Mouse (Mus musculus) urinary bladder, postnatal 25 days (tissue): ENCODE measurements around the gene Ppm1k.
"Not testable (repeated sequence)": the region's sequence is repeated elsewhere in the genome, so short reads cannot be mapped to it uniquely, and the experiment has no call there.

Source experiments
- DNase-seq: peaks from one replicate; pipeline ENCODE4 v3.0.0; 2022; ENCODE audit warnings: low spot score

Ppm1k gene

GRCm38 (mm10) chr6:57531441-57531840 lies 3.8 kb downstream of the Ppm1k start:
- DNase-seq = no peak

DNA sequence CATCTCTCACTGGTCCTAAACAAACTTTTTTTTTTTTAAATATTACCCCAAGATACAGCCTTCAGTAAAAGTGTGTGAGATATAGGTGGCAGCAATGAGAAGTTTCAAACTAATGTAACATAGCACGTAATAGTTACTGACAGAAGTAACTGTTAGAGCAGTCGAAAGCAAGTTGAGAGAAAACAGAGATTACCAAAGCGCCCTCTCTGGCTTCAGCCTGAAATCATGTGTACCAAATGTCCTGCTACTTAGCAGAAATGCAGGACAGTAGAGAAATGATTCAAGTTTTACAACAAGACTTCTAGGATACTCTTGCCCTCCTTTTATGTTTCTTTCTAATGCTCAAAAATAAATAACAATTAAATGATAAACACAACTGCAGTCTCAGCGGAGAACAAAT lies 4.3 kb downstream of the Ppm1k start:
- no peak for DNase-seq

DNA sequence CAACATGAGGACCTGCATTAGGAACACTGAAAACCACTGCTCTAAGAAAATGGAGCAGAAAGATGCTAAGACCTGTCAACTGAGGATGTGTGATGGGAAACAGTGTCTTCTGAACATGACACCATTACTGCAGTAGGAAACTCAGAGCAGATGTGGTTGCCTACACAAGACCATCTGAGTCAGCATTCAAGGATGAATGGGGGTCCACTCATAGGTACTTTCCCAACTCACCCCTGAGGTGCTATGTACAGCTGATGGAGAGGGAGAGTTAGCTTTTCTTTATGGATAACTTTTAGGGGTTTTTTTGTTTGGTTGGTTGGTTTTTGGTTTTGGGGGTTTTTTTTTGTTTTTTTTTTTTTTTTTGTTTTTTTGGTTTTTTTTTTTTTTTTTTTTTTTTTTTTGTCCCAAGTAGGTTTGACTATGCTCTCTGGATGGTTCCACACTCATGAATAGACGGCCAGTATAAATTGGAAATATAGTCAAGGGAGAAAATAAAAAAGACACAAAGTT lies 5.9 kb downstream of the Ppm1k start:
- no peak for DNase-seq

DNA sequence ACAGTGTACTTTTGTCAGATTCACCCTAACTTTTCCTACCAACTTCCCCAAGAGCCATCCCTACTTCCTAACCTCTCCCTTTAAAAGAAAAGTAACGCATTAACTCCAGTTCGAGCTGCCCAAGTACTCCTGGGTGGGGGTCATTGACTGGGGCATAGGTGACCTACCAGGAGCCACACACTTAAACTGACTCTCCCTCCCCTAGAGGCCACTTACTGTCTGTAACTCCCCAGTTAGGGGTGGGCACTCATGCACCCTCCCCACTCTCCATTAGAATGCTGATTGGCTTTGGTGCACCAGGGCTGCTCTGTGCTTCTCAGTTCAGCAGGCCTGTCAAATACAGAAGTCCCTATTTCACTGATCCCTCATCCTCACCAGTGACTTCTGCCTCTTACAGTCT lies 8.3 kb downstream of the Ppm1k start:
- no peak for DNase-seq

GRCm38 (mm10) chr6:57524742-57525141 lies 10.5 kb downstream of the Ppm1k start:
- DNase-seq = no peak

- DNase-seq = no peak
These were observed 14.3 kb downstream of the Ppm1k start for GRCm38 (mm10) chr6:57520749-57521652.

GRCm38 (mm10) chr6:57514035-57514374 lies 21.3 kb downstream of the Ppm1k start:
- DNase-seq = no peak

DNA sequence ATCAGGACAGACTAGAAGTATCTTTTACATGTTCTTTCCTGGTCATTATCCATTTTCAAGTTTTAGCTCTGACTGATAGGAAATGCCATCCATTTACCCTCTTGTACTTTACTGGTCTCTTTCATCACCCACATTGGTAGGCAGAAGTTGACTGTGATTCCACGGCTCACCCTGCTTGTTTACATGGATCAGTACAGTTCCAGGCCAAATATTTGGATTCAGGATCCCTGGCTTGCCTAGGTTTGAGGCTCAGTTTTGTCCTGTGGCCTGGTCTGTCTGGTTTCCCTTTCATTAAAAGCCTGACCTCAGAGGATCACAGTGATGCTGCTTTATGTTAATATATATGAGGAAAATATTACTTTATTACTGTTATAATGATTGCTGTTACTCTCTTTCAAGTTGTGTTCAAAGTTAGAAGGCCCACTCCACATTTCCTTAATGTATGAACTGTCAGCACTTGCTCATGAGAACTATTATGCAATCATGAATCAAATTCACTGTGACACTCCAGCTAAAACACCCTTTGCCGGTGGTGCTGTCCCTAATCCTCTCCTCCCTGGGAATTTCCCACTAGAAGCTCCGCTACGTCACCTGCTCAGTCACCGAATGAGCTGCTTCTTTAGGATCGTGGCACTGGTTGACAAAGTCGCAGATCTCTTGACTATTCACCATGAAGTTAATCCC lies 21.8 kb downstream of the Ppm1k start:
- no peak for DNase-seq

DNA sequence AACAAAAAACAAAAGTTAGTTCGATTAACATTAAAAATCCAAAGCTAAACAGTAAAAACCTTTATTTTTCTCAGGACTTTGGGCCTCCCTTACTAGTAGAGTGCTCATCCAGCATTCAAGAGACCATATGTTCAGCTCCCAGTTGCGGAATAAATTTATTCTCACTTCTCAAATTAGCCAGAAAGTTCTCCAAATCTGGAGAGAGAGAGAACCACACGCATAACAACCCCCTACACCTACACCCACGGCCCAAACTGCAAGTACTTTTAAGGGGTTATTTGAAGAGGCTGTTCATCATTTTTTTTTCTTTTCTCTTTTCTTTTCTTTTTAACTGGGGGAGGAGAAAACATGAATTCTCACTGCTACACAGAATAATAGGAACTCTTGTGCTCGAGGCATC lies 23.4 kb downstream of the Ppm1k start:
- no peak for DNase-seq

DNA sequence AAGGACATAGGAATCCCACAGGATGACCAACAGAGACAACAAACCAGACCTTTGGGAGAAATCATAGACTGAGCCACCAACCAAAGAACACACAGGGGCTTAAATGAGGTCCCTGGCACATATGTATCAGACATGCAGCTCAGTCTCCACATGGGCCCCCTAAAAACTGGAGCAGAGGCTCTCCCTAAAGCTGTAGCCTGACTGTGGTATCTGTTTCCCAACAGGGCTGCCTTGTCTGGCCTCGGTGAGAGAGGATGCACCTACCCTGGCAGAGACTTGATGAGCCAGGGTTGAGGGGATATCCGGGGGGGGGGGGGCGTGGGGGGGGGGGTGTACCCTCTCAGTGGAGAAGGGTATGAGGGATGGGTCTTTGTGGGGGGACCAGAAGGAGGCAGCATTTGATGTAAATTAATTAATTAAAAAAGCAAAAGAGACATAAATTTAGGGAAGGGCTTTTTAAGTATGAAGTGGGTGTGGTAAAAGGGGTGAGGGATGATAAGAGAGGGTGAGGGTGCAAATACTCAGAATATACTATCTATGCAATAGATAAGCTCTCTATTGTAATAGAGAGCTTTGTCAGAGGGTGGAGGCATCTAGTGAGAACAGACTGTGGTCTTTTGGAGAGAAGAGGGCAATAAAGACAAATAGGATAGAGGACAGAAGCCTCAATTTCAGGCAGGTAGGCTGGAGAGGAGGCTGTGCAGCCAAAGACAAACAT lies 31.4 kb downstream of the Ppm1k start:
- DNase-seq = no peak

DNA sequence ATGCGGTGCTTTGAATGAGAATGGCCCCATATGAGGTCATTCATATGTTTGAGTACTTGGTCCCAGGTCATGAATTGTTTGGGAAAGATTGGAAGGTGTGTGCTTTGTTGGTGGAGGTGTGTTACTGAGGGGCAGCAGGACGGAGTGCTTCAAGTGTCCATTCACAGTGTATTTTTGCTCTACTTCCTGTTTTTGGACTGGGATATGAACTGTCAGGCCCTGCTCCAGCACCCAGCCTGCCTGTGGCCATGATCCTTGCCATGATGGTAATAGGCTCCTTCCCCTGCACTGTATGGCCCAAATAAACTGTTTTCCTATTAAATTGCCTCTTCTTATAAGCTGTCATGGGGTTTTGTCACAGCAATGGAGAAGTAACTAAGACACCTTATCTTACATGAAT lies 36.1 kb downstream of the Ppm1k start:
- DNase-seq = no peak

DNA sequence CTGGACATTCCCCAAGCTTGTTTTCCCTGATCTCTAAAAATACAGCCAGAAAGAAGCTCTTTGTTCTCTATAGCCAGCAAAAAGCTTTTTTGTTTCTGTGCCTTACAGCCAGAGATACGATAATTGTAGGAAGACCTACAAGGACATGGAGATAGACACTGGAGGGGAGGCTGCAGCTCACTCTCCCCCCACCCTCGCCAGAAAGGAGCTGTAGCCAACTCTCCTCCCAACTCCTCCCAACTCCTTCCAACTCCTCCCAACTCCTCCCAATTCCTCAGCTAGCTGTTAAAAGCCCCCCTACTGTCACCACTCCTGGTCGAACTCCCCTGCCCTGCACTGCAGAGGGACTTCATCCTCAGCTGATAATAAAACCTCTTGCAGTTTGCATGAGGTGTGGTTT lies 67.1 kb downstream of the Ppm1k start:
- not testable (repeated sequence) for DNase-seq
